Mouse (Mus musculus) forebrain, embryonic 14.5 days (tissue): ENCODE measurements around the gene Scyl3. TPM values are rescaled to one million over a fixed set of nuclear protein-coding genes. Genes with fewer than 3 reads are reported as not detected.

Source experiments
- polyA plus RNA-seq: library from polyadenylated mRNA; unstranded; fragments of >200 nt; fragmentation: Nextera tagmentation; extraction: Ambion mirVana; gene quantifications from 2 replicates; pipeline ENCODE4 v1.2.1, GENCODE M21; 2014

The Scyl3 gene
- polyA plus RNA-seq, 1 experiment from 2014 or later, result 17.5 TPM

Other genes with a start within 250 kb of the Scyl3 start
- gene Mettl11b, start 203.9 kb upstream of the Scyl3 start, polyA plus RNA-seq, result 1.1 and 2.3 TPM in 2 replicates
- 104 and 120 TPM in 2 replicates for gene Kifap3, start 149.5 kb upstream of the Scyl3 start, polyA plus RNA-seq
- 12.8 and 13.6 TPM in 2 replicates for gene BC055324, start 65.7 kb downstream of the Scyl3 start, polyA plus RNA-seq
- gene Mettl18, start 65.8 kb downstream of the Scyl3 start, polyA plus RNA-seq, result 9.3 and 10.6 TPM in 2 replicates
- not detected in 2 replicates for gene Sele, start 119.1 kb downstream of the Scyl3 start, polyA plus RNA-seq
- gene Sell, start 132.9 kb downstream of the Scyl3 start, polyA plus RNA-seq, result 0.15 TPM in 1 of 2 replicates, not detected in the other
- not detected in 2 replicates for gene Selp, start 186.2 kb downstream of the Scyl3 start, polyA plus RNA-seq
- 0.17 and 0.20 TPM in 2 replicates for gene F5, start 222.7 kb downstream of the Scyl3 start, polyA plus RNA-seq